Mouse (Mus musculus): ENCODE data around the gene Dohh.

DNA sequence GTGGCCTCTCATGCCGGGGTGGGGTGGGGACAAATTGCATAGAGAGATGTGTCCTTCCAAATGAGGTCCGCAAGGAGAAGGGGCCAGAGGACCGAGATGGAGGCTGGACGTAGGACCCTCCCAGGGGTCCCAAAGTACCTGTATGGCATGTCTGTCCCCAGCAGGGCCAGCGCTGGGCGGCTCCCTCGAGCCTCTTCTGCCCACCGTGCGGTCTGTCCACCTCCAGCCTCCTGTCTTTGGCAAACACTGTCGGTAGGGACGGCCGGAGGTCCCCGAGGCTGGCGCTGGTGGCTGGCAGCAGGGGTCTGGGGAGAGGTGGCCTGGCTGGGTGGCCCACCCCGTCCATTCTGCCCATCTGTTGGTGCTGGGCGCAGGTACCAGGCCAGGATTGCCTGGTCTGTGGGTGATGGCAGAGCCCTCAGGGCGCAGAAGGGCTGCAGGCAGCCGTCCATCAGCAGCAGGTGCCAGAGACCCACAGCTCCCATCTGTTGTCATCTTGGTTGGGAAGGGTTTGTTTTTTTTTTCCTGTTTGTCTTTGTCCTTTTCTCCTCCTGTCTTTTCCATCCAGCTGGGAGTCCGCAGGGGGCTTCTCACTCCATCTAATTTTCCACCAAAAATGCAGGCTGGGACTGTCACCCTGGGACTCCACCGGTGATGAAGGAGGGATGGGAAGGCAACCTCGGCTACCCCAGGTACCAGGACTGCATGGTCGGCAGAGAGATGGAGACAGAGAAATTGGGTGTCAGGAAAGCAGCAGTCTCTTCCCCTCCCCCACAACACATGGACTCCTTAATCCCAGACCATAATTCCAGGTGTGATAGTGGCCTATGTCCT, 16.4 kb downstream of the Dohh start:
- TF ChIP-seq CTCF (conservative IDR thresholded peaks at IDR 0.05; ENCODE audit: low read length) (no peak), POU5F1 (IDR thresholded peaks at IDR 0.05; ENCODE audit: borderline replicate concordance, low read length) (no peak), NANOG (IDR thresholded peaks at IDR 0.05; ENCODE audit: borderline replicate concordance, low read length) (no peak)
